Mouse (Mus musculus): ENCODE results near the gene Slc15a1. TPM values are rescaled to one million over a fixed set of nuclear protein-coding genes. Genes with fewer than 3 reads are reported as not detected.

The Slc15a1 gene
- polyA plus RNA-seq, 1 experiment from 2014 or later: not detected

- ATAC-seq (ENCODE audit: low FRiP score): no peak
These were observed 44.1 kb downstream of the Slc15a1 start for GRCm38 (mm10) chr14:121460966-121461365.

GRCm38 (mm10) chr14:121458521-121458920, 46.5 kb downstream of the Slc15a1 start:
- DNase-seq (ENCODE audit: low spot score, missing footprints): no peak
- ATAC-seq (ENCODE audit: low FRiP score): no peak
- H3K9ac ChIP-seq (ENCODE audit: low read length): no peak overlapping the region
- H3K4me1 ChIP-seq (ENCODE audit: control insufficient read depth, insufficient read depth, low read length): no peaks in the 10 kb centered on the region
- WGBS: 88% methylated on average over 1 of the region's 1 CpGs
- no peak overlapping the region for H3K27ac ChIP-seq (ENCODE audit: low read depth, low read length)
- H3K9me3 ChIP-seq (ENCODE audit: control insufficient read depth, low read length): no peaks in the 10 kb centered on the region
- no peak overlapping the region for H3K4me2 ChIP-seq
- H3K36me3 ChIP-seq (ENCODE audit: control insufficient read depth, insufficient read depth, low read length): no peaks in the 10 kb centered on the region
- H3K4me3 ChIP-seq (ENCODE audit: low read depth, low read length): no peak overlapping the region
- H3K27me3 ChIP-seq (ENCODE audit: control insufficient read depth, insufficient read depth, low read length): no peaks in the 10 kb centered on the region

More at GRCm38 (mm10) chr14:121460966-121461365, 44.1 kb downstream of the Slc15a1 start:
- Histone ChIP-seq H3K27me3 (ENCODE audit: control insufficient read depth, insufficient read depth, low read length) (no peaks in the 10 kb centered on the region), H3K27ac (ENCODE audit: low read depth, low read length) (no peak overlapping the region), H3K36me3 (ENCODE audit: control insufficient read depth, insufficient read depth, low read length) (no peaks in the 10 kb centered on the region), H3K4me2 (no peak overlapping the region), H3K9ac (ENCODE audit: low read length) (no peak overlapping the region), H3K4me1 (ENCODE audit: control insufficient read depth, insufficient read depth, low read length) (no peaks in the 10 kb centered on the region), H3K4me3 (ENCODE audit: low read depth, low read length) (no peak overlapping the region), H3K9me3 (ENCODE audit: control insufficient read depth, low read length) (no peaks in the 10 kb centered on the region)
- 87% methylated on average over 3 of the region's 3 CpGs for WGBS
- no peak for DNase-seq (ENCODE audit: low spot score, missing footprints)

GRCm38 (mm10) chr14:121457536-121457935, 47.5 kb downstream of the Slc15a1 start:
- DNase-seq (ENCODE audit: low spot score, missing footprints) (no peak), ATAC-seq (ENCODE audit: low FRiP score) (no peak)
- H3K4me1 ChIP-seq (ENCODE audit: control insufficient read depth, insufficient read depth, low read length): no peaks in the 10 kb centered on the region
- no peak overlapping the region for H3K27ac ChIP-seq (ENCODE audit: low read depth, low read length)
- H3K27me3 ChIP-seq (ENCODE audit: control insufficient read depth, insufficient read depth, low read length): no peaks in the 10 kb centered on the region
- no peak overlapping the region for H3K4me3 ChIP-seq (ENCODE audit: low read depth, low read length)
- H3K4me2 ChIP-seq: no peak overlapping the region
- H3K36me3 ChIP-seq (ENCODE audit: control insufficient read depth, insufficient read depth, low read length): no peaks in the 10 kb centered on the region
- 63% methylated on average over 6 of the region's 6 CpGs for WGBS
- no peak overlapping the region for H3K9ac ChIP-seq (ENCODE audit: low read length)
- no peaks in the 10 kb centered on the region for H3K9me3 ChIP-seq (ENCODE audit: control insufficient read depth, low read length)

GRCm38 (mm10) chr14:121456416-121457285, 48.4 kb downstream of the Slc15a1 start:
- Histone ChIP-seq H3K27me3 (ENCODE audit: control insufficient read depth, insufficient read depth, low read length) (no peaks in the 10 kb centered on the region), H3K4me1 (ENCODE audit: control insufficient read depth, insufficient read depth, low read length) (no peaks in the 10 kb centered on the region), H3K4me3 (ENCODE audit: low read depth, low read length) (no peak overlapping the region), H3K36me3 (ENCODE audit: control insufficient read depth, insufficient read depth, low read length) (no peaks in the 10 kb centered on the region), H3K9ac (ENCODE audit: low read length) (no peak overlapping the region), H3K4me2 (no peak overlapping the region), H3K27ac (ENCODE audit: low read depth, low read length) (no peak overlapping the region), H3K9me3 (ENCODE audit: control insufficient read depth, low read length) (no peaks in the 10 kb centered on the region)
- 85% methylated on average over 11 of the region's 11 CpGs for WGBS
- ATAC-seq (ENCODE audit: low FRiP score): no peak
- DNase-seq (ENCODE audit: low spot score, missing footprints): no peak

GRCm38 (mm10) chr14:121455976-121456375, 49.1 kb downstream of the Slc15a1 start:
- H3K27ac ChIP-seq (ENCODE audit: low read depth, low read length): no peak overlapping the region
- 83% methylated on average over 15 of the region's 15 CpGs for WGBS

GRCm38 (mm10) chr14:121455527-121455926, 49.5 kb downstream of the Slc15a1 start:
- Histone ChIP-seq H3K4me1 (ENCODE audit: control insufficient read depth, insufficient read depth, low read length) (no peaks in the 10 kb centered on the region), H3K9me3 (ENCODE audit: control insufficient read depth, low read length) (no peaks in the 10 kb centered on the region), H3K9ac (ENCODE audit: low read length) (no peak overlapping the region), H3K4me3 (ENCODE audit: low read depth, low read length) (no peak overlapping the region), H3K27ac (ENCODE audit: low read depth, low read length) (no peak overlapping the region), H3K36me3 (ENCODE audit: control insufficient read depth, insufficient read depth, low read length) (no peaks in the 10 kb centered on the region), H3K4me2 (no peak overlapping the region), H3K27me3 (ENCODE audit: control insufficient read depth, insufficient read depth, low read length) (no peaks in the 10 kb centered on the region)
- DNase-seq (ENCODE audit: low spot score, missing footprints) (peak; percentile 92), ATAC-seq (ENCODE audit: low FRiP score) (0 out of 2 replicates have a peak, but pooled peaks have one; percentile 22)
- WGBS: 10% methylated on average over 6 of the region's 6 CpGs

More at GRCm38 (mm10) chr14:121455976-121456375, 49.1 kb downstream of the Slc15a1 start:
- DNase-seq (ENCODE audit: low spot score, missing footprints) (no peak), ATAC-seq (ENCODE audit: low FRiP score) (no peak)
- H3K36me3 ChIP-seq (ENCODE audit: control insufficient read depth, insufficient read depth, low read length): no peaks in the 10 kb centered on the region
- no peaks in the 10 kb centered on the region for H3K4me1 ChIP-seq (ENCODE audit: control insufficient read depth, insufficient read depth, low read length)
- H3K4me2 ChIP-seq: no peak overlapping the region
- no peak overlapping the region for H3K4me3 ChIP-seq (ENCODE audit: low read depth, low read length)
- no peaks in the 10 kb centered on the region for H3K27me3 ChIP-seq (ENCODE audit: control insufficient read depth, insufficient read depth, low read length)
- H3K9ac ChIP-seq (ENCODE audit: low read length): no peak overlapping the region
- H3K9me3 ChIP-seq (ENCODE audit: control insufficient read depth, low read length): no peaks in the 10 kb centered on the region

GRCm38 (mm10) chr14:121453130-121453529, 51.9 kb downstream of the Slc15a1 start:
- Histone ChIP-seq H3K9me3 (ENCODE audit: control insufficient read depth, low read length) (no peaks in the 10 kb centered on the region), H3K27ac (ENCODE audit: low read depth, low read length) (no peak overlapping the region), H3K4me3 (ENCODE audit: low read depth, low read length) (no peak overlapping the region), H3K27me3 (ENCODE audit: control insufficient read depth, insufficient read depth, low read length) (no peaks in the 10 kb centered on the region), H3K36me3 (ENCODE audit: control insufficient read depth, insufficient read depth, low read length) (no peaks in the 10 kb centered on the region), H3K4me1 (ENCODE audit: control insufficient read depth, insufficient read depth, low read length) (no peaks in the 10 kb centered on the region), H3K4me2 (no peak overlapping the region), H3K9ac (ENCODE audit: low read length) (no peak overlapping the region)
- no peak for ATAC-seq (ENCODE audit: low FRiP score)
- no peak for DNase-seq (ENCODE audit: low spot score, missing footprints)
- 75% methylated on average over 3 of the region's 3 CpGs for WGBS

GRCm38 (mm10) chr14:121452227-121452626, 52.8 kb downstream of the Slc15a1 start:
- DNase-seq (ENCODE audit: low spot score, missing footprints): no peak
- no peak overlapping the region for H3K4me3 ChIP-seq (ENCODE audit: low read depth, low read length)
- H3K27ac ChIP-seq (ENCODE audit: low read depth, low read length): no peak overlapping the region
- no peaks in the 10 kb centered on the region for H3K27me3 ChIP-seq (ENCODE audit: control insufficient read depth, insufficient read depth, low read length)
- no peaks in the 10 kb centered on the region for H3K4me1 ChIP-seq (ENCODE audit: control insufficient read depth, insufficient read depth, low read length)
- WGBS: 87% methylated on average over 6 of the region's 6 CpGs
- no peak for ATAC-seq (ENCODE audit: low FRiP score)
- H3K36me3 ChIP-seq (ENCODE audit: control insufficient read depth, insufficient read depth, low read length): no peaks in the 10 kb centered on the region
- no peak overlapping the region for H3K9ac ChIP-seq (ENCODE audit: low read length)
- H3K9me3 ChIP-seq (ENCODE audit: control insufficient read depth, low read length): no peaks in the 10 kb centered on the region
- no peak overlapping the region for H3K4me2 ChIP-seq

GRCm38 (mm10) chr14:121451424-121452029, 53.5 kb downstream of the Slc15a1 start:
- Histone ChIP-seq H3K9me3 (ENCODE audit: control insufficient read depth, low read length) (no peaks in the 10 kb centered on the region), H3K9ac (ENCODE audit: low read length) (no peak overlapping the region), H3K27ac (ENCODE audit: low read depth, low read length) (no peak overlapping the region), H3K4me3 (ENCODE audit: low read depth, low read length) (no peak overlapping the region), H3K4me1 (ENCODE audit: control insufficient read depth, insufficient read depth, low read length) (no peaks in the 10 kb centered on the region), H3K27me3 (ENCODE audit: control insufficient read depth, insufficient read depth, low read length) (no peaks in the 10 kb centered on the region), H3K36me3 (ENCODE audit: control insufficient read depth, insufficient read depth, low read length) (no peaks in the 10 kb centered on the region), H3K4me2 (no peak overlapping the region)
- no peak for DNase-seq (ENCODE audit: low spot score, missing footprints)
- ATAC-seq (ENCODE audit: low FRiP score): no peak
- 73% methylated on average over 7 of the region's 7 CpGs for WGBS

Data from midbrain, embryonic 11.5 days (tissue).